Mouse (Mus musculus) liver, adult 2 months (tissue): ENCODE data around the gene Ndrg2. TPM values are rescaled to one million over a fixed set of nuclear protein-coding genes. Genes with fewer than 3 reads are reported as not detected.
"Not testable (repeated sequence)": the region's sequence is repeated elsewhere in the genome, so short reads cannot be mapped to it uniquely, and the experiment has no call there.

Source experiments
- DNase-seq: peaks from one replicate; pipeline ENCODE4 v3.0.0-alpha.2; 2011; ENCODE audit warnings: low read depth, low spot score; ENCODE audit errors: extremely low read depth
- H3K27ac ChIP-seq: fragments of 200-500 bp; replicated peaks from 2 replicates; pipeline ENCODE4 v1.5.1; 2012; ENCODE audit warnings: low read depth, mild to moderate bottlenecking, control low read depth, inconsistent platforms, low read length; ENCODE audit not compliant: insufficient read depth
- H3K27me3 ChIP-seq: fragments of 200-500 bp; 2 replicates; pipeline ENCODE4 v1.6.1; 2012; ENCODE audit warnings: mild to moderate bottlenecking, moderate library complexity, low read length, inconsistent platforms; ENCODE audit not compliant: control insufficient read depth, insufficient read depth
- H3K36me3 ChIP-seq: fragments of 200-500 bp; 2 replicates; pipeline ENCODE4 v1.6.1; 2012; ENCODE audit warnings: low read length, inconsistent platforms; ENCODE audit not compliant: control insufficient read depth, insufficient read depth
- H3K4me1 ChIP-seq: fragments of 200-500 bp; 2 replicates; pipeline ENCODE4 v1.6.1; 2011; ENCODE audit warnings: low read length; ENCODE audit not compliant: control insufficient read depth, insufficient read depth
- H3K4me3 ChIP-seq: fragments of 200-500 bp; 2 replicates; pipeline ENCODE4 v1.5.1; 2011; ENCODE audit warnings: low read depth, mild to moderate bottlenecking, control low read depth, low read length, moderate library complexity; ENCODE audit not compliant: insufficient read depth
- H3K79me2 ChIP-seq: fragments of 200-500 bp; 2 replicates; pipeline ENCODE4 v1.6.1; 2012; ENCODE audit warnings: inconsistent platforms, mild to moderate bottlenecking, low read length, moderate library complexity; ENCODE audit not compliant: control insufficient read depth, insufficient read depth
- H3K9ac ChIP-seq: fragments of 200-500 bp; 2 replicates; pipeline ENCODE4 v1.6.1; 2012; ENCODE audit warnings: low read depth, mild to moderate bottlenecking, control low read depth, inconsistent platforms, low read length
- CTCF ChIP-seq: fragments of 200-500 bp; IDR thresholded peaks from 2 replicates; pipeline ENCODE4 v1.5.1; 2011; ENCODE audit warnings: low read depth, low read length, control low read depth
- POLR2A ChIP-seq: fragments of 200-500 bp; IDR thresholded peaks from 2 replicates; pipeline ENCODE4 v1.6.1; 2011; ENCODE audit warnings: low read length, control low read depth; ENCODE audit not compliant: insufficient read depth; ENCODE audit errors: extremely low read depth
- WGBS: fragments of 180-500 bp; shearing (Covaris S2); methylation state at CpG from one replicate; pipeline ENCODE4 v1.1.7; 2018; 5-methylcytosine and 5-hydroxymethylcytosine counted together
- polyA plus RNA-seq: library from polyadenylated mRNA; depleted of rRNA; stranded (reverse); fragments of >200 nt; gene quantifications from 2 replicates; pipeline ENCODE4 v1.2.3, GENCODE M21; 2012
- total RNA-seq: library from RNA; depleted of rRNA; stranded (reverse); fragments of >200 nt; gene quantifications from 2 replicates; pipeline ENCODE4 v1.2.3, GENCODE M21; 2014

Ndrg2 gene
- total and polyA plus RNA-seq, 2 experiments, result 1,535 to 1,907 TPM

GRCm38 (mm10) chr14:51884031-51884544 lies 29.9 kb downstream of the Ndrg2 start:
- H3K9ac ChIP-seq, result peak overlapping the region; percentile 51; the same call in 1 of the 2 replicates
- TF ChIP-seq CTCF, result no peak
- TF ChIP-seq POLR2A, result no peak
- no peaks in the 10 kb centered on the region for H3K27me3 ChIP-seq
- peak; percentile 48 for DNase-seq
- H3K27ac ChIP-seq, result 0 out of 2 replicates have a peak overlapping the region, but pooled peaks have one; percentile 20
- under 1% methylated on average over 14 of the region's 14 CpGs for WGBS
- H3K4me1 ChIP-seq, result peaks cover 4% of the 10 kb centered on the region; the same call in 1 of the 2 replicates
- no peaks in the 10 kb centered on the region for H3K79me2 ChIP-seq
- H3K4me3 ChIP-seq, result peak overlapping the region; percentile 61
- H3K36me3 ChIP-seq, result peaks cover 17% of the 10 kb centered on the region

GRCm38 (mm10) chr14:51883527-51884030 lies 30.4 kb downstream of the Ndrg2 start:
- peak; percentile 83 for DNase-seq
- 0% methylated on average over 4 of the region's 4 CpGs for WGBS
- TF ChIP-seq CTCF, result peak; percentile 38; the same call in 1 of the 2 replicates
- no peak for TF ChIP-seq POLR2A
- Histone ChIP-seq H3K36me3 (peaks cover 12% of the 10 kb centered on the region), H3K27ac (0 out of 2 replicates have a peak overlapping the region, but pooled peaks have one; percentile 20), H3K4me1 (peaks cover 4% of the 10 kb centered on the region; the same call in 1 of the 2 replicates), H3K27me3 (no peaks in the 10 kb centered on the region), H3K4me3 (peak overlapping the region; percentile 61), H3K79me2 (no peaks in the 10 kb centered on the region), H3K9ac (peak overlapping the region; percentile 51)

GRCm38 (mm10) chr14:51877517-51877916 lies 36.4 kb downstream of the Ndrg2 start:
- no peak overlapping the region for H3K4me3 ChIP-seq
- no peaks in the 10 kb centered on the region for H3K27me3 ChIP-seq
- H3K4me1 ChIP-seq, result no peaks in the 10 kb centered on the region
- no peak overlapping the region for H3K9ac ChIP-seq
- no peaks in the 10 kb centered on the region for H3K79me2 ChIP-seq
- H3K36me3 ChIP-seq, result no peaks in the 10 kb centered on the region
- no peak for DNase-seq
- 76% methylated on average over 3 of the region's 3 CpGs for WGBS
- TF ChIP-seq POLR2A (no peak), CTCF (no peak)
- no peak overlapping the region for H3K27ac ChIP-seq

GRCm38 (mm10) chr14:51871741-51872140 lies 42.2 kb downstream of the Ndrg2 start:
- Histone ChIP-seq H3K27me3 (no peaks in the 10 kb centered on the region), H3K79me2 (no peaks in the 10 kb centered on the region), H3K4me1 (peaks cover 3% of the 10 kb centered on the region), H3K9ac (no peak overlapping the region), H3K27ac (no peak overlapping the region), H3K36me3 (no peaks in the 10 kb centered on the region), H3K4me3 (no peak overlapping the region)
- peak; percentile 70 for DNase-seq
- no peak for TF ChIP-seq POLR2A
- no peak for TF ChIP-seq CTCF
- WGBS, result 68% methylated on average over 9 of the region's 9 CpGs

GRCm38 (mm10) chr14:51870756-51871155 lies 43.2 kb downstream of the Ndrg2 start:
- no peaks in the 10 kb centered on the region for H3K27me3 ChIP-seq
- 62% methylated on average over 2 of the region's 2 CpGs for WGBS
- TF ChIP-seq CTCF, result no peak
- DNase-seq, result peak; percentile 29
- H3K9ac ChIP-seq, result no peak overlapping the region
- no peak overlapping the region for H3K4me3 ChIP-seq
- H3K27ac ChIP-seq, result no peak overlapping the region
- H3K4me1 ChIP-seq, result peaks cover 3% of the 10 kb centered on the region
- no peaks in the 10 kb centered on the region for H3K79me2 ChIP-seq
- no peaks in the 10 kb centered on the region for H3K36me3 ChIP-seq

GRCm38 (mm10) chr14:51863603-51864002 lies 50.4 kb downstream of the Ndrg2 start:
- H3K27me3 ChIP-seq, H3K4me3 ChIP-seq, H3K9ac ChIP-seq, H3K79me2 ChIP-seq, H3K27ac ChIP-seq, H3K36me3 ChIP-seq, H3K4me1 ChIP-seq, DNase-seq: not testable (repeated sequence)
- 5% methylated on average over 1 of the region's 1 CpGs for WGBS
- TF ChIP-seq CTCF, result peak; percentile 65

GRCm38 (mm10) chr14:51855280-51855679 lies 58.7 kb downstream of the Ndrg2 start:
- H3K4me1 ChIP-seq, H3K36me3 ChIP-seq, H3K27ac ChIP-seq, H3K79me2 ChIP-seq, H3K9ac ChIP-seq, H3K27me3 ChIP-seq, H3K4me3 ChIP-seq, DNase-seq: not testable (repeated sequence)
- 69% methylated on average over 7 of the region's 7 CpGs for WGBS
